Comparison of ENCODE assay signal across 8 mouse cellular contexts in the genomic region with DNA sequence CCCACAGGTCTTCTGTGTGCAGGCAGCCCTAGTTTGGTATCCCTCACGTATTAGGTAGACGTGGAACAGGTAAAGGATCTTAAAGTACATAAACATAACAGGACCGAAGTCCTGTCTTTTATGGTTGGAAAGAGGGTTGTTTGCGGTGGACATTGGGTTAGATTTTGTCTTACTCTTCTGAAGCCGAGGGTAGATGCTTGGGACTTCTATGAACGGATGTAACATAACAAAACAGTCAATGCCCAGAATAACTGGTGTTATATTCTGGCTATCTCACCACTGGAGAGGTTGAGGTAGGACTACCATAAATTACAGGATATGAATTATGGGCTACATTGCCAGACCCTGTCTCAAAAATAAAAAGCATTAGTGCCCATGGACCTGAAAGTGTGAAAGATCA. TPM values are rescaled to one million over a fixed set of nuclear protein-coding genes. Genes with fewer than 3 reads are reported as not detected.
DNase-seq lines count a peak whose midpoint lies in the region; ATAC-seq lines count a peak whose summit lies in the region.

A gene (minus strand): TSS at position 101 of the 400 bp plus-strand sequence.

- H3K9me3 ChIP-seq in forebrain, embryonic 10.5 days: no peaks in the 10 kb centered on the region
- no peaks in the 10 kb centered on the region for H3K9me3 ChIP-seq in limb, embryonic 15.5 days
- H3K9me3 ChIP-seq in stomach, embryonic 15.5 days: no peaks in the 10 kb centered on the region

- DNase-seq in thymus, postnatal 0 days (ENCODE audit: low spot score): no peak
- no peak for DNase-seq in thymus, postnatal 10 days (ENCODE audit: low spot score in 2 of 2)
- DNase-seq in forebrain, embryonic 10.5 days (ENCODE audit: extremely low spot score, low spot score): no peak
- no peak for DNase-seq in heart, postnatal 4 days
- DNase-seq in ovary, adult 18-20 months (ENCODE audit: low spot score): no peak
- no peak for DNase-seq in urinary bladder, postnatal 25 days (ENCODE audit: low spot score)

- H3K4me2 ChIP-seq in limb, embryonic 15.5 days: peak within 1 kb of the TSS; percentile 60
- peak within 1 kb of the TSS; percentile 53 for H3K4me2 ChIP-seq in stomach, embryonic 15.5 days

- peaks cover 14% of the 10 kb centered on the region for H3K4me1 ChIP-seq in forebrain, embryonic 10.5 days
- H3K4me1 ChIP-seq in limb, embryonic 15.5 days: peaks cover 7% of the 10 kb centered on the region
- H3K4me1 ChIP-seq in stomach, embryonic 15.5 days: peaks cover 6% of the 10 kb centered on the region; the same call in 1 of the 2 replicates

- peak within 1 kb of the TSS; percentile 89 for H3K27ac ChIP-seq in forebrain, embryonic 10.5 days
- peak within 1 kb of the TSS; percentile 87 for H3K27ac ChIP-seq in limb, embryonic 15.5 days
- H3K27ac ChIP-seq in stomach, embryonic 15.5 days: peak within 1 kb of the TSS; percentile 86

- peak within 1 kb of the TSS; percentile 75 for H3K4me3 ChIP-seq in forebrain, embryonic 10.5 days
- peak within 1 kb of the TSS; percentile 77 for H3K4me3 ChIP-seq in limb, embryonic 15.5 days
- peak within 1 kb of the TSS; percentile 71 for H3K4me3 ChIP-seq in stomach, embryonic 15.5 days (replicated peaks)

- peaks cover 3% of the 10 kb centered on the region for H3K27me3 ChIP-seq in forebrain, embryonic 10.5 days (ENCODE audit: poor library complexity, severe bottlenecking)
- H3K27me3 ChIP-seq in limb, embryonic 15.5 days: no peaks in the 10 kb centered on the region
- no peaks in the 10 kb centered on the region for H3K27me3 ChIP-seq in stomach, embryonic 15.5 days (replicated peaks)

- 52% methylated on average over 6 of the region's 6 CpGs for WGBS in forebrain, embryonic 10.5 days
- WGBS in limb, embryonic 15.5 days: 48% methylated on average over 6 of the region's 6 CpGs
- 40% methylated on average over 6 of the region's 6 CpGs for WGBS in stomach, embryonic 15.5 days

- peak within 1 kb of the TSS; percentile 86 for H3K9ac ChIP-seq in limb, embryonic 15.5 days
- H3K9ac ChIP-seq in stomach, embryonic 15.5 days: peak within 1 kb of the TSS; percentile 72

- ATAC-seq in limb, embryonic 15.5 days (ENCODE audit: insufficient number of reproducible peaks, low FRiP score, low TSS enrichment, low read depth): no peak
- ATAC-seq in stomach, embryonic 15.5 days (ENCODE audit: insufficient read depth, low FRiP score, low read depth): no peak

- peaks cover 52% of the 10 kb centered on the region for H3K36me3 ChIP-seq in forebrain, embryonic 10.5 days (replicated peaks)
- peaks cover 48% of the 10 kb centered on the region for H3K36me3 ChIP-seq in limb, embryonic 15.5 days
- peaks cover 20% of the 10 kb centered on the region for H3K36me3 ChIP-seq in stomach, embryonic 15.5 days

RNA-seq across cellular contexts. Expression of the gene that starts here (rescaled TPM):
- polyA plus RNA-seq in thymus, postnatal 0 days (2015; fragmentation: Nextera tagmentation; extraction: Ambion mirVana): 155 and 159 TPM in 2 replicates
- 94.4 and 98.2 TPM in 2 replicates for polyA plus RNA-seq in forebrain, embryonic 10.5 days (2016; fragmentation: Nextera tagmentation; extraction: Ambion mirVana)
- total RNA-seq in heart, postnatal 4 days (2021): 10 to 100 TPM; 35.0 to 43.1 TPM
- polyA plus RNA-seq in limb, embryonic 15.5 days (2015; fragmentation: Nextera tagmentation; extraction: Ambion mirVana): 89.3 and 104 TPM in 2 replicates
- polyA plus RNA-seq in stomach, embryonic 15.5 days (2015; fragmentation: Nextera tagmentation; extraction: Ambion mirVana): 116 and 124 TPM in 2 replicates
